Mouse (Mus musculus) embryo, embryonic 10 days (tissue): ENCODE measurements around the gene March2.

Source experiments
- DNase-seq: peaks from one replicate; pipeline ENCODE4 v3.0.0-alpha.2; 2015; ENCODE audit warnings: low spot score

March2 gene

DNA sequence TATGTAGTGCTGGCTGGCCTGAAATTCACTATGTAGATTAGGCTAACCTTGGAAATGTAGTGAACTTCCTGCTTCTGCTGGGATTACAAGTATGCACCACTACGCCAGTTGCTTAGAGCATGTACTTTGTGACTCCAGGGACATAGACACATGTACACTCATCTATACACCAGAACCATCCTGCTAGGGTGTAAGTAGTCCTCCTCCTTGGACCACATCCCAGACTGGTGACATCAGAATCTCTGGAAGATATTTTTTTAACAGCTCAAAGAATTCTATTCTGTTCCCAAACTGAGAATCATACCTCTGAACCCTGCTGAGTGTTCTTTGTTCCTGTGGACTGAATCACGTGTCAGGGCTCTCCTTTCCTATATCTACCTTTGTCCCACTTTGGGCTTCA, 81.4 kb downstream of the March2 start:
- no peak for DNase-seq
